Mouse (Mus musculus): ENCODE data around the gene Itsn1.

GRCm38 (mm10) chr16:91732816-91733215, 3.7 kb downstream of the Itsn1 start:
- TF ChIP-seq FOSL1 (IDR thresholded peaks at IDR 0.05; ENCODE audit: insufficient read depth, low read length, poor library complexity, severe bottlenecking) (no peak), MYOG (IDR thresholded peaks at IDR 0.05; ENCODE audit: control insufficient read depth, extremely low read depth, insufficient read length) (no peak), CTCF (IDR thresholded peaks at IDR 0.05; ENCODE audit: control insufficient read depth, insufficient read depth, insufficient read length) (no peak), USF1 (IDR thresholded peaks at IDR 0.05; ENCODE audit: low read depth) (no peak), MAX (IDR thresholded peaks at IDR 0.05) (no peak)
